8 mouse cellular contexts compared by ENCODE assay signal in the genomic region with DNA sequence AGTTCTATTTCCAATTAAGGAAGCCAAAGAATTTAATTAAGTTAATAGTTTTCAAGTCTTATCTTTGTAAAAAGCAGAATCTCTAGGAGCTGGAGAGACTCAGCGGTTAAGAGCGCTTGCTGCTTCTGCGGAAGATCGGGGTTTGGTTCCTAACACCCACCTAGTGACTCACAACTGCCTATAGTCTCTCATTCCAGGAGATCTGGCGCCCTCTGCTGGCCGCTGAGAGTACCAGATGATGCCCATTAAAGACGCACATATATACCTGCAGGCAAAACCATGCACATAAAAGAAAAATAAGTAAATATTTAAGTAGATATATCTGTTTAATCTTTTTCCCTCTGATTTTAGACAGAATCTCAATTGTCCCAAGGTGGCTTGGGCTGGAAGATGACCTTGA. TPM values are rescaled to one million over a fixed set of nuclear protein-coding genes. Genes with fewer than 3 reads are reported as not detected.
DNase-seq lines count a peak whose midpoint lies in the region; ATAC-seq and TF ChIP-seq lines count a peak whose summit lies in the region.

No protein-coding gene starts in this region.

- no peak for TF ChIP-seq EP300 in heart, postnatal 0 days (IDR thresholded peaks at IDR 0.05; ENCODE audit: low read depth)
- no peak for TF ChIP-seq EP300 in MEL (IDR thresholded peaks at IDR 0.05; ENCODE audit: low read depth in 1 of 2, low read length in 2 of 2)

- 86% methylated on average over 7 of the region's 7 CpGs for WGBS in heart, postnatal 0 days
- 83% methylated on average over 7 of the region's 7 CpGs for WGBS in heart, embryonic 10.5 days

- peak; percentile 83 for TF ChIP-seq RAD21 in MEL (IDR thresholded peaks at IDR 0.05; ENCODE audit: low read depth, low read length)

- no peaks in the 10 kb centered on the region for H3K36me3 ChIP-seq in heart, postnatal 0 days (replicated peaks; ENCODE audit: control insufficient read depth, insufficient read depth, low read length)
- H3K36me3 ChIP-seq in heart, embryonic 10.5 days: no peaks in the 10 kb centered on the region
- no peaks in the 10 kb centered on the region for H3K36me3 ChIP-seq in MEL (ENCODE audit: control insufficient read depth in 1 of 2, insufficient read depth in 2 of 2, low read length in 2 of 2)

- H3K9me3 ChIP-seq in heart, postnatal 0 days (replicated peaks; ENCODE audit: control insufficient read depth, low read length): no peaks in the 10 kb centered on the region
- no peaks in the 10 kb centered on the region for H3K9me3 ChIP-seq in heart, embryonic 10.5 days
- no peaks in the 10 kb centered on the region for H3K9me3 ChIP-seq in MEL (replicated peaks; ENCODE audit: insufficient read depth, low read length)

- TF ChIP-seq POLR2A in MEL (IDR thresholded peaks at IDR 0.05; ENCODE audit: control insufficient read depth in 1 of 2, insufficient read depth in 1 of 2, low read depth in 1 of 2, low read length in 2 of 2, poor library complexity in 1 of 2): no peak

- no peak for DNase-seq in heart, postnatal 0 days (ENCODE audit: low spot score)
- no peak for DNase-seq in heart, embryonic 10.5 days (ENCODE audit: low spot score)
- DNase-seq in 3T3-L1 (ENCODE audit: low read depth, low spot score) (peak; percentile 65), MEL (ENCODE audit: low read depth, low spot score) (peak; percentile 70)
- DNase-seq in retina, embryonic 14.5 days (ENCODE audit: low spot score): peak; percentile 51
- no peak for DNase-seq in frontal cortex, postnatal 25 days (ENCODE audit: low spot score in 2 of 2)
- DNase-seq in yolk sac, embryonic 10.5 days (ENCODE audit: low spot score): no peak

- no peaks in the 10 kb centered on the region for H3K79me2 ChIP-seq in MEL (ENCODE audit: control insufficient read depth, insufficient read depth, low read length, poor library complexity)

- no peak overlapping the region for H3K9ac ChIP-seq in heart, postnatal 0 days (replicated peaks; ENCODE audit: low read depth, low read length)
- no peak overlapping the region for H3K9ac ChIP-seq in MEL (ENCODE audit: control insufficient read depth, low read depth, low read length, poor library complexity, severe bottlenecking)

- no peak overlapping the region for H3K27ac ChIP-seq in heart, postnatal 0 days (ENCODE audit: low read depth)
- H3K27ac ChIP-seq in heart, embryonic 10.5 days: no peak overlapping the region
- no peak overlapping the region for H3K27ac ChIP-seq in MEL (ENCODE audit: control insufficient read depth, low read depth, low read length)

- TF ChIP-seq CTCF in heart, postnatal 0 days (IDR thresholded peaks at IDR 0.05; ENCODE audit: low read depth): peak; percentile 35
- TF ChIP-seq CTCF in MEL (IDR thresholded peaks at IDR 0.05 in 2 of 3, conservative IDR thresholded peaks at IDR 0.05 in 1 of 3; ENCODE audit: control insufficient read depth in 1 of 3, insufficient read depth in 1 of 3, low read depth in 2 of 3, low read length in 3 of 3, poor library complexity in 1 of 3, severe bottlenecking in 1 of 3): peak; percentile 38 to 80 (median 72)

- ATAC-seq in heart, postnatal 0 days (ENCODE audit: insufficient read depth, low read depth): no peak
- ATAC-seq in granulocyte monocyte progenitor cell, adult 5-6 weeks (replicated peaks; ENCODE audit: poor library complexity, severe bottlenecking): peak; percentile 33; the same call in 1 of the 2 replicates

- H3K4me2 ChIP-seq in heart, postnatal 0 days (ENCODE audit: low read depth, low read length): no peak overlapping the region

- no peak overlapping the region for H3K4me3 ChIP-seq in heart, postnatal 0 days (ENCODE audit: low read depth, low read length)
- H3K4me3 ChIP-seq in heart, embryonic 10.5 days: no peak overlapping the region
- H3K4me3 ChIP-seq in MEL (ENCODE audit: control insufficient read depth in 1 of 2, insufficient read depth in 1 of 2, low read depth in 2 of 2, low read length in 2 of 2): no peak overlapping the region

- H3K27me3 ChIP-seq in heart, postnatal 0 days (ENCODE audit: control insufficient read depth, insufficient read depth, low read length): no peaks in the 10 kb centered on the region
- H3K27me3 ChIP-seq in heart, embryonic 10.5 days (ENCODE audit: insufficient read depth, poor library complexity, severe bottlenecking): no peaks in the 10 kb centered on the region
- no peaks in the 10 kb centered on the region for H3K27me3 ChIP-seq in MEL (ENCODE audit: control insufficient read depth in 1 of 2, insufficient read depth in 2 of 2, low read length in 2 of 2)

- no peaks in the 10 kb centered on the region for H3K4me1 ChIP-seq in heart, postnatal 0 days (ENCODE audit: control insufficient read depth, insufficient read depth)
- H3K4me1 ChIP-seq in heart, embryonic 10.5 days: peaks cover 5% of the 10 kb centered on the region; the same call in 1 of the 2 replicates
- H3K4me1 ChIP-seq in MEL (ENCODE audit: control insufficient read depth in 1 of 2, insufficient read depth in 2 of 2, low read length in 2 of 2): no peaks in the 10 kb centered on the region

TF ChIP-seq in MEL, 35 proteins besides CTCF, POLR2A, EP300 and RAD21:
- TF ChIP-seq CHD1 (IDR thresholded peaks at IDR 0.05; ENCODE audit: low read depth, low read length) (no peak), SMC3 (IDR thresholded peaks at IDR 0.05; ENCODE audit: low read depth, low read length) (peak; percentile 85), POLR2AphosphoS5 (IDR thresholded peaks at IDR 0.05; ENCODE audit: borderline replicate concordance, low read depth, low read length) (no peak), ZC3H11A (IDR thresholded peaks at IDR 0.05; ENCODE audit: low read depth, low read length) (peak; percentile 84)

RNA-seq across cellular contexts. Expression of a gene that starts 6.2 kb away (rescaled TPM):
- 30.3 and 39.8 TPM in 2 replicates for total RNA-seq in heart, postnatal 0 days (2014; rRNA removed; ENCODE audit: low replicate concordance)
- polyA plus RNA-seq in heart, postnatal 0 days (2015; fragmentation: Nextera tagmentation; extraction: Ambion mirVana): 69.7 and 73.9 TPM in 2 replicates
- polyA plus RNA-seq in heart, embryonic 10.5 days (2016; fragmentation: Nextera tagmentation; extraction: Ambion mirVana): 23.9 and 48.3 TPM in 2 replicates
- not detected in 2 replicates for total RNA-seq in MEL (2012; rRNA removed)
- polyA plus RNA-seq in MEL (2012; ENCODE audit: insufficient read depth in 1 of 2, insufficient read length in 2 of 2, low read depth in 1 of 2, low replicate concordance in 2 of 2, missing spikeins in 1 of 2): under 1 TPM in 1 of 2 experiments, not detected in 1; 0.07 TPM
- total RNA-seq in granulocyte monocyte progenitor cell, adult 5-6 weeks (2014; fragmentation: Nextera tagmentation): 7.9 and 9.1 TPM in 2 replicates
- 6.8 and 9.3 TPM in 2 replicates for total RNA-seq in granulocyte monocyte progenitor cell, adult 5-6 weeks (2017)

Comparison
In these comparisons a context has a peak if more than half of its experiments do, and no peak if none do; other contexts are left out.
1. DNase-seq: peak in 3T3-L1 (single experiment), MEL (single experiment) and retina, embryonic 14.5 days (single experiment); none in heart, postnatal 0 days (single experiment), heart, embryonic 10.5 days (single experiment), frontal cortex, postnatal 25 days (0 of 2) and yolk sac, embryonic 10.5 days (single experiment).